Mouse (Mus musculus): ENCODE measurements at regions not wholly inside any gene's neighbourhood (a gene's known extent, or its start where the extent isn't known, plus 50 kb on each side); places are given as distances from the start of the nearest gene placed in this dataset.
"Not testable (repeated sequence)": the region's sequence is repeated elsewhere in the genome, so short reads cannot be mapped to it uniquely, and the experiment has no call there.

- ATAC-seq (ENCODE audit: low TSS enrichment): no peak
These were observed 141.8 kb upstream of the Lama2 start for GRCm38 (mm10) chr10:27761402-27761801.

- ATAC-seq (ENCODE audit: low TSS enrichment): peak; percentile 76
These were observed 182.8 kb upstream of the Lama2 start for GRCm38 (mm10) chr10:27802368-27802767.

GRCm38 (mm10) chr10:27809539-27809938 lies 190.0 kb upstream of the Lama2 start:
- ATAC-seq (ENCODE audit: low TSS enrichment): no peak

GRCm38 (mm10) chr10:27825671-27826070 lies 206.1 kb upstream of the Lama2 start:
- not testable (repeated sequence) for ATAC-seq (ENCODE audit: low TSS enrichment)

GRCm38 (mm10) chr10:27828346-27828745 lies 208.8 kb upstream of the Lama2 start:
- ATAC-seq (ENCODE audit: low TSS enrichment): no peak

GRCm38 (mm10) chr10:27838666-27839065 lies 219.1 kb upstream of the Lama2 start:
- ATAC-seq (ENCODE audit: low TSS enrichment): peak; percentile 75

GRCm38 (mm10) chr10:27841042-27841709 lies 221.6 kb upstream of the Lama2 start:
- peak; percentile 62 for ATAC-seq (ENCODE audit: low TSS enrichment)

GRCm38 (mm10) chr10:27843010-27843409 lies 223.5 kb upstream of the Lama2 start:
- ATAC-seq (ENCODE audit: low TSS enrichment): peak; percentile 74

GRCm38 (mm10) chr10:27863625-27864024 lies 211.0 kb upstream of the Ptprk start:
- ATAC-seq (ENCODE audit: low TSS enrichment): no peak

- no peak for ATAC-seq (ENCODE audit: low TSS enrichment)
These were observed 193.8 kb upstream of the Ptprk start for GRCm38 (mm10) chr10:27880867-27881266.

GRCm38 (mm10) chr10:27891778-27892512 lies 182.7 kb upstream of the Ptprk start:
- no peak for ATAC-seq (ENCODE audit: low TSS enrichment)

- no peak for ATAC-seq (ENCODE audit: low TSS enrichment)
These were observed 158.2 kb upstream of the Ptprk start for GRCm38 (mm10) chr10:27916406-27916805.

- ATAC-seq (ENCODE audit: low TSS enrichment): no peak
These were observed 147.4 kb upstream of the Ptprk start for GRCm38 (mm10) chr10:27927266-27927665.

GRCm38 (mm10) chr10:27942136-27942535 lies 132.5 kb upstream of the Ptprk start:
- ATAC-seq (ENCODE audit: low TSS enrichment): peak; percentile 59

- no peak for ATAC-seq (ENCODE audit: low TSS enrichment)
These were observed 125.5 kb upstream of the Ptprk start for GRCm38 (mm10) chr10:27949127-27949526.

- ATAC-seq (ENCODE audit: low TSS enrichment): no peak
These were observed 106.4 kb upstream of the Ptprk start for GRCm38 (mm10) chr10:27968202-27968601.

- no peak for ATAC-seq (ENCODE audit: low TSS enrichment)
These were observed 90.6 kb upstream of the Ptprk start for GRCm38 (mm10) chr10:27984047-27984446.

GRCm38 (mm10) chr10:27985068-27985467 lies 89.6 kb upstream of the Ptprk start:
- no peak for ATAC-seq (ENCODE audit: low TSS enrichment)

- ATAC-seq (ENCODE audit: low TSS enrichment): no peak
These were observed 87.6 kb upstream of the Ptprk start for GRCm38 (mm10) chr10:27987026-27987425.

- ATAC-seq (ENCODE audit: low TSS enrichment): no peak
These were observed 86.6 kb upstream of the Ptprk start for GRCm38 (mm10) chr10:27988066-27988465.

GRCm38 (mm10) chr10:27990359-27991056 lies 84.1 kb upstream of the Ptprk start:
- ATAC-seq (ENCODE audit: low TSS enrichment): peak; percentile 27; the same call in 1 of the 2 replicates

GRCm38 (mm10) chr10:27991057-27991365 lies 83.6 kb upstream of the Ptprk start:
- ATAC-seq (ENCODE audit: low TSS enrichment): peak; percentile 38
